Mouse (Mus musculus): ENCODE results near the gene Il33. TPM values are rescaled to one million over a fixed set of nuclear protein-coding genes. Genes with fewer than 3 reads are reported as not detected.

The Il33 gene
- polyA plus RNA-seq, 1 experiment, result 45.4 TPM

GRCm38 (mm10) chr19:29892786-29893185, 32.1 kb upstream of the Il33 start:
- no peak for DNase-seq
- 47% methylated on average over 6 of the region's 6 CpGs for WGBS
- no peak for TF ChIP-seq POLR2A (IDR thresholded peaks at IDR 0.05; ENCODE audit: borderline replicate concordance, extremely low read depth, low read depth, low read length)
- TF ChIP-seq CTCF (IDR thresholded peaks at IDR 0.05; ENCODE audit: insufficient read depth, low read length), result no peak
- Histone ChIP-seq H3K4me3 (replicated peaks; ENCODE audit: extremely low read depth, low read depth, low read length) (no peak overlapping the region), H3K4me1 (ENCODE audit: control insufficient read depth, insufficient read depth, low read length) (no peaks in the 10 kb centered on the region)

GRCm38 (mm10) chr19:29893718-29894273, 31.1 kb upstream of the Il33 start:
- WGBS, result 83% methylated on average over 4 of the region's 4 CpGs
- no peaks in the 10 kb centered on the region for H3K4me1 ChIP-seq (ENCODE audit: control insufficient read depth, insufficient read depth, low read length)
- no peak for DNase-seq
- TF ChIP-seq CTCF (IDR thresholded peaks at IDR 0.05; ENCODE audit: insufficient read depth, low read length) (no peak), POLR2A (IDR thresholded peaks at IDR 0.05; ENCODE audit: borderline replicate concordance, extremely low read depth, low read depth, low read length) (no peak)
- H3K4me3 ChIP-seq (replicated peaks; ENCODE audit: extremely low read depth, low read depth, low read length), result no peak overlapping the region

GRCm38 (mm10) chr19:29894381-29894780, 30.5 kb upstream of the Il33 start:
- WGBS, result 83% methylated on average over 12 of the region's 12 CpGs
- Histone ChIP-seq H3K4me3 (replicated peaks; ENCODE audit: extremely low read depth, low read depth, low read length) (no peak overlapping the region), H3K4me1 (ENCODE audit: control insufficient read depth, insufficient read depth, low read length) (no peaks in the 10 kb centered on the region)
- TF ChIP-seq POLR2A (IDR thresholded peaks at IDR 0.05; ENCODE audit: borderline replicate concordance, extremely low read depth, low read depth, low read length), result no peak
- no peak for TF ChIP-seq CTCF (IDR thresholded peaks at IDR 0.05; ENCODE audit: insufficient read depth, low read length)
- DNase-seq, result no peak

GRCm38 (mm10) chr19:29895047-29895446, 29.9 kb upstream of the Il33 start:
- 86% methylated on average over 7 of the region's 7 CpGs for WGBS
- no peak for DNase-seq
- TF ChIP-seq CTCF (IDR thresholded peaks at IDR 0.05; ENCODE audit: insufficient read depth, low read length) (no peak), POLR2A (IDR thresholded peaks at IDR 0.05; ENCODE audit: borderline replicate concordance, extremely low read depth, low read depth, low read length) (no peak)
- Histone ChIP-seq H3K4me1 (ENCODE audit: control insufficient read depth, insufficient read depth, low read length) (no peaks in the 10 kb centered on the region), H3K4me3 (replicated peaks; ENCODE audit: extremely low read depth, low read depth, low read length) (no peak overlapping the region)

- TF ChIP-seq CTCF (IDR thresholded peaks at IDR 0.05; ENCODE audit: insufficient read depth, low read length), result no peak
- no peaks in the 10 kb centered on the region for H3K4me1 ChIP-seq (ENCODE audit: control insufficient read depth, insufficient read depth, low read length)
- WGBS, result 52% methylated on average over 3 of the region's 3 CpGs
- no peak overlapping the region for H3K4me3 ChIP-seq (replicated peaks; ENCODE audit: extremely low read depth, low read depth, low read length)
- no peak for DNase-seq
Observed at GRCm38 (mm10) chr19:29900318-29900717, 24.6 kb upstream of the Il33 start.

- no peak overlapping the region for H3K4me3 ChIP-seq (replicated peaks; ENCODE audit: extremely low read depth, low read depth, low read length)
- no peaks in the 10 kb centered on the region for H3K4me1 ChIP-seq (ENCODE audit: control insufficient read depth, insufficient read depth, low read length)
- TF ChIP-seq POLR2A (IDR thresholded peaks at IDR 0.05; ENCODE audit: borderline replicate concordance, extremely low read depth, low read depth, low read length) (no peak), CTCF (IDR thresholded peaks at IDR 0.05; ENCODE audit: insufficient read depth, low read length) (no peak)
- no peak for DNase-seq
- 57% methylated on average over 4 of the region's 4 CpGs for WGBS
Observed at GRCm38 (mm10) chr19:29902343-29903070, 22.4 kb upstream of the Il33 start.

- WGBS, result 71% methylated on average over 1 of the region's 1 CpGs
- DNase-seq, result no peak
- Histone ChIP-seq H3K4me3 (replicated peaks; ENCODE audit: extremely low read depth, low read depth, low read length) (no peak overlapping the region), H3K4me1 (ENCODE audit: control insufficient read depth, insufficient read depth, low read length) (no peaks in the 10 kb centered on the region)
- TF ChIP-seq CTCF (IDR thresholded peaks at IDR 0.05; ENCODE audit: insufficient read depth, low read length), result no peak
Observed at GRCm38 (mm10) chr19:29905896-29906295, 19.0 kb upstream of the Il33 start.

GRCm38 (mm10) chr19:29909166-29909565, 15.7 kb upstream of the Il33 start:
- DNase-seq, result no peak
- no peak overlapping the region for H3K4me3 ChIP-seq (replicated peaks; ENCODE audit: extremely low read depth, low read depth, low read length)
- WGBS, result 65% methylated on average over 1 of the region's 1 CpGs
- TF ChIP-seq CTCF (IDR thresholded peaks at IDR 0.05; ENCODE audit: insufficient read depth, low read length) (no peak), POLR2A (IDR thresholded peaks at IDR 0.05; ENCODE audit: borderline replicate concordance, extremely low read depth, low read depth, low read length) (no peak)
- no peaks in the 10 kb centered on the region for H3K4me1 ChIP-seq (ENCODE audit: control insufficient read depth, insufficient read depth, low read length)

GRCm38 (mm10) chr19:29911919-29912318, 13.0 kb upstream of the Il33 start:
- no peak for TF ChIP-seq POLR2A (IDR thresholded peaks at IDR 0.05; ENCODE audit: borderline replicate concordance, extremely low read depth, low read depth, low read length)
- no peak for TF ChIP-seq CTCF (IDR thresholded peaks at IDR 0.05; ENCODE audit: insufficient read depth, low read length)
- WGBS, result 82% methylated on average over 6 of the region's 6 CpGs
- Histone ChIP-seq H3K4me1 (ENCODE audit: control insufficient read depth, insufficient read depth, low read length) (no peaks in the 10 kb centered on the region), H3K4me3 (replicated peaks; ENCODE audit: extremely low read depth, low read depth, low read length) (no peak overlapping the region)
- no peak for DNase-seq

GRCm38 (mm10) chr19:29917421-29917820, 7.5 kb upstream of the Il33 start:
- Histone ChIP-seq H3K4me1 (ENCODE audit: control insufficient read depth, insufficient read depth, low read length) (no peaks in the 10 kb centered on the region), H3K4me3 (replicated peaks; ENCODE audit: extremely low read depth, low read depth, low read length) (no peak overlapping the region)
- no peak for TF ChIP-seq POLR2A (IDR thresholded peaks at IDR 0.05; ENCODE audit: borderline replicate concordance, extremely low read depth, low read depth, low read length)
- TF ChIP-seq CTCF (IDR thresholded peaks at IDR 0.05; ENCODE audit: insufficient read depth, low read length), result no peak
- 80% methylated on average over 5 of the region's 5 CpGs for WGBS
- no peak for DNase-seq

All from lung, adult 2 months (tissue).